Mouse (Mus musculus) MEL (cell line): ENCODE data around the gene Cbarp. TPM values are rescaled to one million over a fixed set of nuclear protein-coding genes. Genes with fewer than 3 reads are reported as not detected.

Experiments used
- DNase-seq: peaks from one replicate; pipeline ENCODE4 v3.0.0; 2011; ENCODE audit warnings: low read depth, low spot score
- H3K27ac ChIP-seq: 2 replicates; pipeline ENCODE4 v1.5.1; 2012; ENCODE audit warnings: low read depth, mild to moderate bottlenecking, control low read depth, low read length, moderate library complexity; ENCODE audit not compliant: control insufficient read depth
- H3K27me3 ChIP-seq, 2 experiments: fragments of 150-350 bp in 1 of 2; sonication (generic) in 1 of 2; 2 replicates each; pipeline ENCODE4 v1.6.1; 2012; ENCODE audit warnings: low read length in 2 of 2, mild to moderate bottlenecking in 2 of 2, improper control_type of control experiment in 1 of 2, moderate library complexity in 1 of 2; ENCODE audit not compliant: insufficient read depth in 2 of 2, control insufficient read depth in 1 of 2
- H3K36me3 ChIP-seq, 2 experiments: 2 replicates each; pipeline ENCODE4 v1.6.1; 2012 to 2014; ENCODE audit warnings: low read length in 2 of 2, improper control_type of control experiment in 1 of 2, inconsistent platforms in 1 of 2, mild to moderate bottlenecking in 1 of 2; ENCODE audit not compliant: insufficient read depth in 2 of 2, control insufficient read depth in 1 of 2
- H3K4me1 ChIP-seq, 2 experiments: fragments of 150-350 bp in 1 of 2; sonication (generic) in 1 of 2; 2 replicates each; pipeline ENCODE4 v1.6.1; 2012; ENCODE audit warnings: low read length in 2 of 2, improper control_type of control experiment in 1 of 2, mild to moderate bottlenecking in 1 of 2; ENCODE audit not compliant: insufficient read depth in 2 of 2, control insufficient read depth in 1 of 2
- H3K4me3 ChIP-seq, 2 experiments: fragments of 150-350 bp in 1 of 2; sonication (generic) in 1 of 2; 2 replicates each; pipeline ENCODE4 v1.5.1; 2012; ENCODE audit warnings: low read depth in 2 of 2, low read length in 2 of 2, mild to moderate bottlenecking in 2 of 2, moderate library complexity in 2 of 2, control low read depth in 1 of 2, improper control_type of control experiment in 1 of 2; ENCODE audit not compliant: control insufficient read depth in 1 of 2, insufficient read depth in 1 of 2
- H3K79me2 ChIP-seq: 2 replicates; pipeline ENCODE4 v1.6.1; 2012; ENCODE audit warnings: mild to moderate bottlenecking, low read length, moderate library complexity; ENCODE audit not compliant: control insufficient read depth, poor library complexity, insufficient read depth
- H3K9ac ChIP-seq: 2 replicates; pipeline ENCODE4 v1.6.1; 2012; ENCODE audit warnings: low read depth, mild to moderate bottlenecking, control low read depth, low read length, moderate library complexity; ENCODE audit not compliant: control insufficient read depth, poor library complexity, severe bottlenecking
- H3K9me3 ChIP-seq: fragments of 150-350 bp; sonication (generic); replicated peaks from 2 replicates; pipeline ENCODE4 v1.6.1; 2012; ENCODE audit warnings: mild to moderate bottlenecking, low read length, improper control_type of control experiment, moderate library complexity; ENCODE audit not compliant: insufficient read depth
- CTCF ChIP-seq, 3 experiments: IDR thresholded peaks in 2 of 3; conservative IDR thresholded peaks in 1 of 3; 2 replicates each; pipeline ENCODE4 v1.5.1; 2011 to 2012; ENCODE audit warnings: low read length in 3 of 3, low read depth in 2 of 3, mild to moderate bottlenecking in 2 of 3, improper control_type of control experiment in 1 of 3, inconsistent platforms in 1 of 3, mixed read lengths in 1 of 3, moderate library complexity in 1 of 3; ENCODE audit not compliant: control insufficient read depth in 1 of 3, insufficient read depth in 1 of 3, poor library complexity in 1 of 3, severe bottlenecking in 1 of 3
- GABPA ChIP-seq: IDR thresholded peaks from 2 replicates; pipeline ENCODE4 v1.6.1; 2012; ENCODE audit warnings: low read depth, mild to moderate bottlenecking, inconsistent platforms, low read length, improper control_type of control experiment, moderate library complexity
- GATA1 ChIP-seq: IDR thresholded peaks from 2 replicates; pipeline ENCODE4 v1.6.1; 2011; ENCODE audit warnings: low read depth, low read length, improper control_type of control experiment
- MXI1 ChIP-seq: IDR thresholded peaks from 2 replicates; pipeline ENCODE4 v1.6.1; 2011; ENCODE audit warnings: mild to moderate bottlenecking, low read depth, low read length, improper control_type of control experiment
- MYC ChIP-seq: IDR thresholded peaks from 2 replicates; pipeline ENCODE4 v1.6.1; 2011; ENCODE audit warnings: low read depth, mild to moderate bottlenecking, low read length, improper control_type of control experiment, moderate library complexity
- NELFE ChIP-seq: IDR thresholded peaks from 2 replicates; pipeline ENCODE4 v1.6.1; 2011; ENCODE audit warnings: low read depth, low read length, improper control_type of control experiment
- RAD21 ChIP-seq: IDR thresholded peaks from 2 replicates; pipeline ENCODE4 v1.6.1; 2011; ENCODE audit warnings: mild to moderate bottlenecking, low read depth, low read length, improper control_type of control experiment
- TAL1 ChIP-seq: IDR thresholded peaks from 2 replicates; pipeline ENCODE4 v1.6.1; 2012; ENCODE audit warnings: mild to moderate bottlenecking, inconsistent platforms, low read length, moderate library complexity, mixed read lengths
- ZNF384 ChIP-seq: IDR thresholded peaks from 2 replicates; pipeline ENCODE4 v1.6.1; 2012; ENCODE audit warnings: low read depth, mild to moderate bottlenecking, inconsistent platforms, low read length, improper control_type of control experiment
- polyA plus RNA-seq, 2 experiments: library from polyadenylated mRNA; stranded (reverse) in 1 of 2; unstranded in 1 of 2; fragments of >175 nt in 1 of 2; fragments of >200 nt in 1 of 2; gene quantifications; 2 replicates each; pipeline versions ENCODE4 v1.2.1 to v1.2.4; 2012; ENCODE audit warnings: low replicate concordance in 2 of 2, low read depth in 1 of 2; ENCODE audit not compliant: insufficient read length in 2 of 2, insufficient read depth in 1 of 2, missing spikeins in 1 of 2
- total RNA-seq: library from RNA; depleted of rRNA; stranded (reverse); fragments of 300-350 nt; gene quantifications from 2 replicates; pipeline ENCODE4 v1.2.3, GENCODE M21; 2012

Gene Cbarp
- total and polyA plus RNA-seq, 3 experiments: 6.8 to 19.3 TPM; not detected in 1

- no peak overlapping the region for H3K27ac ChIP-seq
- TF ChIP-seq MXI1: no peak
- no peaks in the 10 kb centered on the region for H3K9me3 ChIP-seq
- H3K9ac ChIP-seq: no peak overlapping the region
- no peak overlapping the region for H3K4me3 ChIP-seq
- H3K79me2 ChIP-seq: peaks cover 80% of the 10 kb centered on the region
- peaks cover 2 to 13% of the 10 kb centered on the region in 2 experiments; a peak in 3 of 4 replicates for H3K36me3 ChIP-seq
- no peak for DNase-seq
- peaks cover 0 to 11% of the 10 kb centered on the region in 2 experiments; a peak in 2 of 4 replicates for H3K4me1 ChIP-seq
- H3K27me3 ChIP-seq: no peaks in the 10 kb centered on the region
Observed at GRCm38 (mm10) chr10:80121639-80122038, 19.0 kb downstream of the Cbarp start.

GRCm38 (mm10) chr10:80120146-80120545, 20.5 kb downstream of the Cbarp start:
- DNase-seq: no peak
- Histone ChIP-seq H3K4me3 (no peak overlapping the region), H3K27ac (no peak overlapping the region), H3K4me1 (peaks cover 0 to 11% of the 10 kb centered on the region in 2 experiments; a peak in 2 of 4 replicates), H3K79me2 (peaks cover 90% of the 10 kb centered on the region), H3K36me3 (peaks cover 2 to 13% of the 10 kb centered on the region in 2 experiments; a peak in 3 of 4 replicates), H3K9me3 (no peaks in the 10 kb centered on the region), H3K9ac (no peak overlapping the region), H3K27me3 (no peaks in the 10 kb centered on the region)
- no peak for TF ChIP-seq MYC
- no peak for TF ChIP-seq TAL1
- no peak for TF ChIP-seq NELFE
- no peak for TF ChIP-seq GABPA

- TF ChIP-seq GATA1 (no peak), RAD21 (no peak), GABPA (no peak)
- Histone ChIP-seq H3K4me1 (peaks cover 0 to 18% of the 10 kb centered on the region in 2 experiments; a peak in 3 of 4 replicates), H3K4me3 (no peak overlapping the region), H3K36me3 (peaks cover 2 to 17% of the 10 kb centered on the region in 2 experiments; a peak in 3 of 4 replicates), H3K9me3 (no peaks in the 10 kb centered on the region), H3K9ac (peak overlapping the region; percentile 5; the same call in 1 of the 2 replicates), H3K79me2 (peaks cover 78% of the 10 kb centered on the region), H3K27ac (no peak overlapping the region), H3K27me3 (no peaks in the 10 kb centered on the region)
- no peak for DNase-seq
Observed at GRCm38 (mm10) chr10:80118552-80118951, 22.1 kb downstream of the Cbarp start.

- H3K4me3 ChIP-seq: peak overlapping the region; percentile 69 to 84
- no peaks in the 10 kb centered on the region for H3K27me3 ChIP-seq
- TF ChIP-seq ZNF384: no peak
- no peak for TF ChIP-seq TAL1
- TF ChIP-seq CTCF (IDR thresholded peaks at IDR 0.05 in 2 of 3, conservative IDR thresholded peaks at IDR 0.05 in 1 of 3; ENCODE audit: control insufficient read depth in 1 of 3, insufficient read depth in 1 of 3, low read depth in 2 of 3, low read length in 3 of 3, poor library complexity in 1 of 3, severe bottlenecking in 1 of 3): no peak
- TF ChIP-seq, all 39 proteins: peak for 0
- Histone ChIP-seq H3K9me3 (no peaks in the 10 kb centered on the region), H3K9ac (peak overlapping the region; percentile 98), H3K4me1 (peaks cover 0 to 18% of the 10 kb centered on the region in 2 experiments; a peak in 3 of 4 replicates), H3K36me3 (peaks cover 2 to 17% of the 10 kb centered on the region in 2 experiments; a peak in 3 of 4 replicates), H3K27ac (peak overlapping the region; percentile 71; the same call in 1 of the 2 replicates), H3K79me2 (peaks cover 72% of the 10 kb centered on the region)
- no peak for DNase-seq
Observed at GRCm38 (mm10) chr10:80117736-80118135, 22.9 kb downstream of the Cbarp start.
